Mouse (Mus musculus) stomach, postnatal 0 days (tissue): ENCODE measurements at regions not wholly inside any gene's neighbourhood (a gene's known extent, or its start where the extent isn't known, plus 50 kb on each side); places are given as distances from the start of the nearest gene placed in this dataset.

ENCODE experiments used
- ATAC-seq: fragments of 200-750 bp; cut with Nextera tagmentation; 2 replicates; pipeline ENCODE4 v1.8.0; 2017; ENCODE audit not compliant: low FRiP score, low TSS enrichment
- DNase-seq: peaks from one replicate; pipeline ENCODE4 v3.0.0-alpha.2; 2016; ENCODE audit warnings: low spot score
- H3K27ac ChIP-seq: fragments of 300-500 bp; sonication (generic); replicated peaks from 2 replicates; pipeline ENCODE4 v1.5.1; 2014; ENCODE audit warnings: mild to moderate bottlenecking, control low read depth
- H3K27me3 ChIP-seq: fragments of 300-500 bp; sonication (generic); 2 replicates; pipeline ENCODE4 v1.6.1; 2014; ENCODE audit warnings: low read length; ENCODE audit not compliant: control insufficient read depth, insufficient read depth
- H3K36me3 ChIP-seq: fragments of 300-500 bp; sonication (generic); 2 replicates; pipeline ENCODE4 v1.6.1; 2014; ENCODE audit warnings: low read length, mixed read lengths; ENCODE audit not compliant: control insufficient read depth, insufficient read depth
- H3K4me1 ChIP-seq: fragments of 300-500 bp; sonication (generic); replicated peaks from 2 replicates; pipeline ENCODE4 v1.6.1; 2014; ENCODE audit warnings: antibody characterized with exemption; ENCODE audit not compliant: control insufficient read depth, insufficient read depth
- H3K4me2 ChIP-seq: fragments of 300-500 bp; sonication (generic); replicated peaks from 2 replicates; pipeline ENCODE4 v1.6.1; 2014; ENCODE audit warnings: low read depth, mild to moderate bottlenecking, control low read depth, moderate library complexity
- H3K4me3 ChIP-seq: fragments of 300-500 bp; sonication (generic); 2 replicates; pipeline ENCODE4 v1.5.1; 2014; ENCODE audit warnings: low read depth, low read length, control low read depth
- H3K9ac ChIP-seq: fragments of 300-500 bp; sonication (generic); 2 replicates; pipeline ENCODE4 v1.6.1; 2014; ENCODE audit warnings: mild to moderate bottlenecking, low read length, control low read depth, mixed read lengths
- H3K9me3 ChIP-seq: fragments of 300-500 bp; sonication (generic); 2 replicates; pipeline ENCODE4 v1.6.1; 2016; ENCODE audit warnings: low read length; ENCODE audit not compliant: control insufficient read depth
- CTCF ChIP-seq: IDR thresholded peaks from 2 replicates; pipeline ENCODE4 v1.5.1; 2016; ENCODE audit warnings: antibody characterized with exemption, low read depth, mild to moderate bottlenecking, moderate library complexity
- EP300 ChIP-seq: optimal IDR thresholded peaks from 2 replicates; pipeline ENCODE3; 2016; ENCODE audit warnings: antibody characterized with exemption
- WGBS: fragments of 180-500 bp; shearing (Covaris S2); extraction: QIAGEN DNeasy Blood & Tissue Kit; methylation state at CpG from one replicate; pipeline ENCODE4 v1.1.7; 2014; 5-methylcytosine and 5-hydroxymethylcytosine counted together

DNA sequence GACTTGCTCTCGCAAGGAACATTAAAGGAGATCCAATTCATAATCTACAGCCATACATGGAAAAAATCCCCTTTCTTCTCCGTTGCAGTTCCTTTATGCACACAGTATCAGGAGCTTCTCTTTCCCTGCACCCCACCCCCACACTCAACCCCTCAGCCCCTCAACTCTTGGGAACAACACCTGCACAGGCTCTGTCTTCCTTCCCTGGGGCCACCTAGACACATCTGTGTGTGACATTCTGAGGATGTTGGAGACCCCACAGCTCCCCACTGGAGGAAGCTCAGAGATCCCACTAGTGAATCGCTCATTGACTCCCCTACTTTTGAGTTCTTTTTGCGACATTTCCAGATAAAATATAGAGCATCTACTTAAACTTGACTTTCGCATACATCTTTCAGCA is 174.4 kb downstream of the Icos start:
- Histone ChIP-seq H3K27me3 (no peaks in the 10 kb centered on the region), H3K4me2 (no peak overlapping the region), H3K27ac (no peak overlapping the region), H3K36me3 (no peaks in the 10 kb centered on the region), H3K9me3 (no peaks in the 10 kb centered on the region), H3K4me3 (no peak overlapping the region), H3K4me1 (no peaks in the 10 kb centered on the region; the same call in 1 of the 2 replicates), H3K9ac (no peak overlapping the region)
- ATAC-seq (no peak), DNase-seq (no peak)
- no peak for TF ChIP-seq CTCF
- no peak for TF ChIP-seq EP300
- 71% methylated on average over 5 of the region's 5 CpGs for WGBS

DNA sequence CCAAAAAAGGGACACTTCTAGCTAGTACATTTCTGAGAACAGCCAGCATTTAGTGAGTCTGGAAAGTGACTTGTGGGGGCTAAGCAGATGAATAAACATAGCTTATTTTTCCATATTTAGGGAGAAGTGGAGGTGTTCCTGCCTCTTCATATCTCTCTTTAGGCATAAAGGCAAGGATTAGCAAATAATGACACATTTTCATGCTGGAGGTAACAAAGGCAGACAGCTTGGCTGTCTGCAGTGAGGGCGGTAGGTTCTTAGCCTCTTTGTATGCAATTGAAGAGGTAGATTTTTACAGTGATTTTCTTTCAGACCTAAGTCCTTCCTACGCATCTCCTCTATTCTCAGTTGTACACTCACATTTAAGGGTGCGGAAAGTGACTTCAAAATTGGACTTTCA is 176.5 kb downstream of the Icos start:
- Histone ChIP-seq H3K4me1 (no peaks in the 10 kb centered on the region; the same call in 1 of the 2 replicates), H3K4me3 (no peak overlapping the region), H3K36me3 (no peaks in the 10 kb centered on the region), H3K4me2 (no peak overlapping the region), H3K27me3 (no peaks in the 10 kb centered on the region), H3K9me3 (no peaks in the 10 kb centered on the region), H3K27ac (no peak overlapping the region), H3K9ac (no peak overlapping the region)
- ATAC-seq (no peak), DNase-seq (no peak)
- WGBS = 84% methylated on average over 3 of the region's 3 CpGs
- TF ChIP-seq CTCF (no peak), EP300 (no peak)

GRCm38 (mm10) chr1:61157271-61157670 is 179.5 kb downstream of the Icos start:
- Histone ChIP-seq H3K4me3 (no peak overlapping the region), H3K9me3 (no peaks in the 10 kb centered on the region), H3K9ac (no peak overlapping the region), H3K27ac (no peak overlapping the region), H3K27me3 (no peaks in the 10 kb centered on the region), H3K4me2 (no peak overlapping the region), H3K4me1 (no peaks in the 10 kb centered on the region), H3K36me3 (no peaks in the 10 kb centered on the region)
- no peak for ATAC-seq
- no peak for DNase-seq
- 77% methylated on average over 4 of the region's 4 CpGs for WGBS
- no peak for TF ChIP-seq CTCF
- no peak for TF ChIP-seq EP300

DNA sequence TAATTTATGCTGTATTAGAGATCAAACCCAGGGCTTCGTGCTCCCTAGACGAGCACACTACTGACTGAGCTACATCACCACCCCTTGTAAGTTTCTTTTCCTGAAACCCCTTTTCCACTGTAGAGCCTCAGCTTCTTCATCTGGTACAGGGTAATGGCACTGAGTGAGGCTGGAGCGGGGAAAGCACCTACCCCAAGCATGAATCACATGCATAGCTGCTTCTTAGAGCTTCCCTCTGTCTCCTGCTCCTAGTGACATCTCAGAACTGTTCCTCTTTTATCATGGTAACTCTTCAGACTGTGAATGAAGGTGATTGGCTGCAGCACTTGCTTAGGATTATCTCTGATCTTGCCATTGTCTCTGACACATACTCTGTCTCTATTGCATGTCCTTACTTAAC is 182.8 kb downstream of the Icos start:
- Histone ChIP-seq H3K4me2 (no peak overlapping the region), H3K9ac (no peak overlapping the region), H3K27me3 (no peaks in the 10 kb centered on the region), H3K27ac (no peak overlapping the region), H3K4me1 (no peaks in the 10 kb centered on the region), H3K9me3 (no peaks in the 10 kb centered on the region), H3K36me3 (no peaks in the 10 kb centered on the region), H3K4me3 (no peak overlapping the region)
- TF ChIP-seq EP300 (no peak), CTCF (no peak)
- no peak for ATAC-seq
- WGBS = 84% methylated on average over 3 of the region's 3 CpGs
- no peak for DNase-seq

- ATAC-seq (no peak), DNase-seq (no peak)
- Histone ChIP-seq H3K9ac (no peak overlapping the region), H3K36me3 (no peaks in the 10 kb centered on the region), H3K27me3 (no peaks in the 10 kb centered on the region), H3K4me2 (no peak overlapping the region), H3K4me1 (no peaks in the 10 kb centered on the region), H3K27ac (no peak overlapping the region), H3K9me3 (no peaks in the 10 kb centered on the region), H3K4me3 (no peak overlapping the region)
- TF ChIP-seq EP300 (no peak), CTCF (no peak)
- 92% methylated on average over 2 of the region's 2 CpGs for WGBS
Measured at GRCm38 (mm10) chr1:61164271-61164670, 186.5 kb downstream of the Icos start.

DNA sequence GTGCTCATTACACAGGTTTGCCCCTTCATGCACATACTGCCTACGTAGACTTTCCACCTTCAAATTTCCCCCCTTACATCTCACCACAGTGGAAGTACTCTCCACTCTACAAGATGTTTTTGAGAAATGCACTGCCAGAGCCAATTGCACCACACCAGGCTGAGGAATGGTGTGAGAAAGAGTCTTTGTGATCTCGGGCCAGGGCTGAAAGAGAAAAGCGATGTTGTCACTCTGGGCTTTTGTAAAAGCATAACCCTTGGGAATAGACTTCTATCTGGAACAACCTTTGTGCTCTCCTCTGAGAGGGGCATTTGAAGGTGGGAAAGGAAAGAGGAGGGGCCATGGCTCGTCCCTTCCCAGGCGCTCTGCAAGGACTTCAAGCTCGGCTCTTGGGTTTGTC is 194.2 kb downstream of the Icos start:
- 78% methylated on average over 6 of the region's 6 CpGs for WGBS
- no peak overlapping the region for H3K4me3 ChIP-seq
- ATAC-seq (no peak), DNase-seq (no peak)
- H3K4me2 ChIP-seq = no peak overlapping the region
- TF ChIP-seq CTCF (no peak), EP300 (no peak)
- no peak overlapping the region for H3K9ac ChIP-seq
- H3K4me1 ChIP-seq = no peaks in the 10 kb centered on the region
- no peak overlapping the region for H3K27ac ChIP-seq
- no peaks in the 10 kb centered on the region for H3K36me3 ChIP-seq
- no peaks in the 10 kb centered on the region for H3K9me3 ChIP-seq
- no peaks in the 10 kb centered on the region for H3K27me3 ChIP-seq

GRCm38 (mm10) chr1:61172946-61173345 is 195.2 kb downstream of the Icos start:
- no peak for TF ChIP-seq EP300
- no peak for TF ChIP-seq CTCF
- WGBS = 45% methylated on average over 6 of the region's 6 CpGs
- H3K9ac ChIP-seq = no peak overlapping the region
- ATAC-seq (no peak), DNase-seq (no peak)
- no peak overlapping the region for H3K27ac ChIP-seq
- H3K4me1 ChIP-seq = no peaks in the 10 kb centered on the region
- no peaks in the 10 kb centered on the region for H3K27me3 ChIP-seq
- no peak overlapping the region for H3K4me3 ChIP-seq
- H3K4me2 ChIP-seq = no peak overlapping the region
- no peaks in the 10 kb centered on the region for H3K36me3 ChIP-seq
- H3K9me3 ChIP-seq = no peaks in the 10 kb centered on the region
